8 mouse cellular contexts compared by ENCODE assay signal in the genomic region with DNA sequence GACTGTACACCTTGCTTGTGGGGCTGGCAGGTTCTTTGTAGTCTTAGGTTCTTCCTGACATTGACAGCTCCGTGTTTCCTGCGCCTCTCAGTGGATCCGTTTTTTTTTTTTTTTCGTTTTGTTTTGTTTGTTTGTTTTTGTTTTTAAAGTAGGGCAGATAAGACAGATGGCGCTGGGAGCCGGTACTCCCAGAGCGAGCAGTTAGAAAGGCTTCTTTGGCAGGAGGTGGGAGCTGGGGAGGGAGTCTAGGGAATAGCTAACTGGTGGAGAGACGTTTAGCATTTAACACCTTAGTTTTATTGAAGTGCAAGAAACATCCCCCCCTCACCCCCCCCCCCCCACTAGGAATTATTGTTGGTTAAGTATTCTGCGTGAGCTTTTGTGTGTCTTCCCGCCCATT. TPM values are rescaled to one million over a fixed set of nuclear protein-coding genes. Genes with fewer than 3 reads are reported as not detected.
DNase-seq lines count a peak whose midpoint lies in the region; ATAC-seq lines count a peak whose summit lies in the region.

No protein-coding gene starts in this region.

- peak overlapping the region; percentile 92 for H3K27ac ChIP-seq in limb, embryonic 10.5 days

- WGBS in limb, embryonic 10.5 days = 0% methylated on average over 10 of the region's 10 CpGs

- H3K27me3 ChIP-seq in limb, embryonic 10.5 days (ENCODE audit: low read depth, poor library complexity, severe bottlenecking) = no peaks in the 10 kb centered on the region

- peaks cover 23% of the 10 kb centered on the region for H3K4me1 ChIP-seq in limb, embryonic 10.5 days

- peaks cover 3% of the 10 kb centered on the region; the same call in 1 of the 2 replicates for H3K36me3 ChIP-seq in limb, embryonic 10.5 days

- peak; percentile 4 for DNase-seq in embryo, embryonic 11.5 days (ENCODE audit: low read depth, low spot score)
- DNase-seq in embryo, embryonic 9.5 days (ENCODE audit: extremely low spot score) = no peak
- DNase-seq in retina, adult 2 months (ENCODE audit: low read depth, low spot score) = peak; percentile 13
- DNase-seq in retina, postnatal 1 day = no peak
- no peak for DNase-seq in limb, embryonic 10.5 days (ENCODE audit: low spot score)
- peak; percentile 5 for DNase-seq in right cerebral cortex, postnatal 4 days

- H3K4me3 ChIP-seq in limb, embryonic 10.5 days = peak overlapping the region; percentile 91

- ATAC-seq in monocyte, adult 5-6 weeks (replicated peaks; ENCODE audit: insufficient number of reproducible peaks, low FRiP score, low TSS enrichment, poor library complexity, severe bottlenecking) = no peak
- no peak for ATAC-seq in inflammation-experienced regulatory T-cells, adult 6 months

- no peaks in the 10 kb centered on the region for H3K9me3 ChIP-seq in limb, embryonic 10.5 days (replicated peaks)

RNA-seq across cellular contexts. Expression of gene Alms1, which starts 0.8 kb away (rescaled TPM):
- 8.9 and 11.3 TPM in 2 replicates for polyA plus RNA-seq in limb, embryonic 10.5 days (2016; fragmentation: Nextera tagmentation; extraction: Ambion mirVana)
- total RNA-seq in monocyte, adult 5-6 weeks (2017) = 3.8 to 6.3 TPM (median 4.1 TPM) in 3 replicates
- polyA plus RNA-seq in inflammation-experienced regulatory T-cells, adult 6 months (2017; shearing (Covaris generic)) = 1 to 10 TPM; 2.5 to 3.0 (median 2.5) TPM

Comparison
In these comparisons a context has a peak if more than half of its experiments do, and no peak if none do; other contexts are left out.
1. DNase-seq: peak in embryo, embryonic 11.5 days (single experiment), retina, adult 2 months (single experiment) and right cerebral cortex, postnatal 4 days (single experiment); none in embryo, embryonic 9.5 days (single experiment), retina, postnatal 1 day (single experiment) and limb, embryonic 10.5 days (single experiment).